Mouse (Mus musculus): ENCODE data around the gene C1qa. TPM values are rescaled to one million over a fixed set of nuclear protein-coding genes. Genes with fewer than 3 reads are reported as not detected.
A peak's percentile ranks its signal among the peaks of the same experiment; 100 is the strongest.

C1qa gene
- polyA plus RNA-seq, 1 experiment: 258 TPM

- Histone ChIP-seq H3K27ac (ENCODE audit: control insufficient read depth, insufficient read depth, low read length) (no peak overlapping the region), H3K27me3 (ENCODE audit: control insufficient read depth, insufficient read depth, low read length) (no peaks in the 10 kb centered on the region), H3K4me1 (replicated peaks; ENCODE audit: control insufficient read depth, insufficient read depth, low read length) (no peaks in the 10 kb centered on the region), H3K36me3 (ENCODE audit: control insufficient read depth, insufficient read depth, low read length) (no peaks in the 10 kb centered on the region), H3K4me3 (ENCODE audit: control insufficient read depth, insufficient read depth, low read length) (no peak overlapping the region)
- 39% methylated on average over 18 of the region's 18 CpGs for WGBS
- TF ChIP-seq POLR2A (IDR thresholded peaks at IDR 0.05; ENCODE audit: control insufficient read depth, extremely low read depth, insufficient read depth, low read length, poor library complexity) (no peak), CTCF (IDR thresholded peaks at IDR 0.05; ENCODE audit: borderline replicate concordance, control insufficient read depth, extremely low read depth, insufficient read depth, low read length, poor library complexity) (no peak)
- no peak for DNase-seq
Observed at GRCm38 (mm10) chr4:136934746-136935613, 36.4 kb upstream of the C1qa start.

GRCm38 (mm10) chr4:136930474-136930873 lies 31.9 kb upstream of the C1qa start:
- no peak overlapping the region for H3K4me3 ChIP-seq (ENCODE audit: control insufficient read depth, insufficient read depth, low read length)

GRCm38 (mm10) chr4:136928928-136929327 lies 30.3 kb upstream of the C1qa start:
- WGBS: 14% methylated on average over 5 of the region's 5 CpGs
- DNase-seq: peak; percentile 12
- Histone ChIP-seq H3K4me1 (replicated peaks; ENCODE audit: control insufficient read depth, insufficient read depth, low read length) (no peaks in the 10 kb centered on the region), H3K27me3 (ENCODE audit: control insufficient read depth, insufficient read depth, low read length) (no peaks in the 10 kb centered on the region), H3K27ac (ENCODE audit: control insufficient read depth, insufficient read depth, low read length) (no peak overlapping the region), H3K36me3 (ENCODE audit: control insufficient read depth, insufficient read depth, low read length) (no peaks in the 10 kb centered on the region), H3K4me3 (ENCODE audit: control insufficient read depth, insufficient read depth, low read length) (no peak overlapping the region)
- TF ChIP-seq CTCF (IDR thresholded peaks at IDR 0.05; ENCODE audit: borderline replicate concordance, control insufficient read depth, extremely low read depth, insufficient read depth, low read length, poor library complexity) (no peak), POLR2A (IDR thresholded peaks at IDR 0.05; ENCODE audit: control insufficient read depth, extremely low read depth, insufficient read depth, low read length, poor library complexity) (no peak)

More at GRCm38 (mm10) chr4:136930474-136930873, 31.9 kb upstream of the C1qa start:
- H3K4me1 ChIP-seq (replicated peaks; ENCODE audit: control insufficient read depth, insufficient read depth, low read length): no peaks in the 10 kb centered on the region
- no peak overlapping the region for H3K27ac ChIP-seq (ENCODE audit: control insufficient read depth, insufficient read depth, low read length)
- DNase-seq: no peak
- H3K36me3 ChIP-seq (ENCODE audit: control insufficient read depth, insufficient read depth, low read length): no peaks in the 10 kb centered on the region
- H3K27me3 ChIP-seq (ENCODE audit: control insufficient read depth, insufficient read depth, low read length): no peaks in the 10 kb centered on the region
- TF ChIP-seq CTCF (IDR thresholded peaks at IDR 0.05; ENCODE audit: borderline replicate concordance, control insufficient read depth, extremely low read depth, insufficient read depth, low read length, poor library complexity) (no peak), POLR2A (IDR thresholded peaks at IDR 0.05; ENCODE audit: control insufficient read depth, extremely low read depth, insufficient read depth, low read length, poor library complexity) (no peak)
- WGBS: 80% methylated on average over 8 of the region's 8 CpGs

- TF ChIP-seq POLR2A (IDR thresholded peaks at IDR 0.05; ENCODE audit: control insufficient read depth, extremely low read depth, insufficient read depth, low read length, poor library complexity) (no peak), CTCF (IDR thresholded peaks at IDR 0.05; ENCODE audit: borderline replicate concordance, control insufficient read depth, extremely low read depth, insufficient read depth, low read length, poor library complexity) (no peak)
- Histone ChIP-seq H3K27ac (ENCODE audit: control insufficient read depth, insufficient read depth, low read length) (no peak overlapping the region), H3K4me1 (replicated peaks; ENCODE audit: control insufficient read depth, insufficient read depth, low read length) (no peaks in the 10 kb centered on the region), H3K4me3 (ENCODE audit: control insufficient read depth, insufficient read depth, low read length) (no peak overlapping the region), H3K36me3 (ENCODE audit: control insufficient read depth, insufficient read depth, low read length) (no peaks in the 10 kb centered on the region), H3K27me3 (ENCODE audit: control insufficient read depth, insufficient read depth, low read length) (no peaks in the 10 kb centered on the region)
- no peak for DNase-seq
- 38% methylated on average over 15 of the region's 15 CpGs for WGBS
Observed at GRCm38 (mm10) chr4:136925804-136926203, 27.2 kb upstream of the C1qa start.

- Histone ChIP-seq H3K4me1 (replicated peaks; ENCODE audit: control insufficient read depth, insufficient read depth, low read length) (no peaks in the 10 kb centered on the region), H3K27ac (ENCODE audit: control insufficient read depth, insufficient read depth, low read length) (no peak overlapping the region), H3K36me3 (ENCODE audit: control insufficient read depth, insufficient read depth, low read length) (no peaks in the 10 kb centered on the region), H3K4me3 (ENCODE audit: control insufficient read depth, insufficient read depth, low read length) (no peak overlapping the region), H3K27me3 (ENCODE audit: control insufficient read depth, insufficient read depth, low read length) (no peaks in the 10 kb centered on the region)
- TF ChIP-seq CTCF (IDR thresholded peaks at IDR 0.05; ENCODE audit: borderline replicate concordance, control insufficient read depth, extremely low read depth, insufficient read depth, low read length, poor library complexity): no peak
- TF ChIP-seq POLR2A (IDR thresholded peaks at IDR 0.05; ENCODE audit: control insufficient read depth, extremely low read depth, insufficient read depth, low read length, poor library complexity): no peak
- 7% methylated on average over 6 of the region's 6 CpGs for WGBS
- DNase-seq: peak; percentile 47
Observed at GRCm38 (mm10) chr4:136924529-136924928, 25.9 kb upstream of the C1qa start.

- Histone ChIP-seq H3K36me3 (ENCODE audit: control insufficient read depth, insufficient read depth, low read length) (no peaks in the 10 kb centered on the region), H3K4me1 (replicated peaks; ENCODE audit: control insufficient read depth, insufficient read depth, low read length) (no peaks in the 10 kb centered on the region), H3K27me3 (ENCODE audit: control insufficient read depth, insufficient read depth, low read length) (no peaks in the 10 kb centered on the region), H3K27ac (ENCODE audit: control insufficient read depth, insufficient read depth, low read length) (no peak overlapping the region), H3K4me3 (ENCODE audit: control insufficient read depth, insufficient read depth, low read length) (no peak overlapping the region)
- WGBS: 76% methylated on average over 3 of the region's 3 CpGs
- no peak for DNase-seq
- TF ChIP-seq CTCF (IDR thresholded peaks at IDR 0.05; ENCODE audit: borderline replicate concordance, control insufficient read depth, extremely low read depth, insufficient read depth, low read length, poor library complexity) (no peak), POLR2A (IDR thresholded peaks at IDR 0.05; ENCODE audit: control insufficient read depth, extremely low read depth, insufficient read depth, low read length, poor library complexity) (no peak)
Observed at GRCm38 (mm10) chr4:136919526-136919925, 20.9 kb upstream of the C1qa start.
